Mouse (Mus musculus) liver, adult 2 months (tissue): Measurements from ENCODE around the gene Mei4. TPM values are rescaled to one million over a fixed set of nuclear protein-coding genes. Genes with fewer than 3 reads are reported as not detected.

Experiments used
- DNase-seq: peaks from one replicate; pipeline ENCODE4 v3.0.0-alpha.2; 2011; ENCODE audit warnings: low read depth, low spot score; ENCODE audit errors: extremely low read depth
- H3K27ac ChIP-seq: fragments of 200-500 bp; replicated peaks from 2 replicates; pipeline ENCODE4 v1.5.1; 2012; ENCODE audit warnings: low read depth, mild to moderate bottlenecking, control low read depth, inconsistent platforms, low read length; ENCODE audit not compliant: insufficient read depth
- H3K27me3 ChIP-seq: fragments of 200-500 bp; 2 replicates; pipeline ENCODE4 v1.6.1; 2012; ENCODE audit warnings: mild to moderate bottlenecking, moderate library complexity, low read length, inconsistent platforms; ENCODE audit not compliant: control insufficient read depth, insufficient read depth
- H3K36me3 ChIP-seq: fragments of 200-500 bp; 2 replicates; pipeline ENCODE4 v1.6.1; 2012; ENCODE audit warnings: low read length, inconsistent platforms; ENCODE audit not compliant: control insufficient read depth, insufficient read depth
- H3K4me1 ChIP-seq: fragments of 200-500 bp; 2 replicates; pipeline ENCODE4 v1.6.1; 2011; ENCODE audit warnings: low read length; ENCODE audit not compliant: control insufficient read depth, insufficient read depth
- H3K4me3 ChIP-seq: fragments of 200-500 bp; 2 replicates; pipeline ENCODE4 v1.5.1; 2011; ENCODE audit warnings: low read depth, mild to moderate bottlenecking, control low read depth, low read length, moderate library complexity; ENCODE audit not compliant: insufficient read depth
- H3K79me2 ChIP-seq: fragments of 200-500 bp; 2 replicates; pipeline ENCODE4 v1.6.1; 2012; ENCODE audit warnings: inconsistent platforms, mild to moderate bottlenecking, low read length, moderate library complexity; ENCODE audit not compliant: control insufficient read depth, insufficient read depth
- H3K9ac ChIP-seq: fragments of 200-500 bp; 2 replicates; pipeline ENCODE4 v1.6.1; 2012; ENCODE audit warnings: low read depth, mild to moderate bottlenecking, control low read depth, inconsistent platforms, low read length
- CTCF ChIP-seq: fragments of 200-500 bp; IDR thresholded peaks from 2 replicates; pipeline ENCODE4 v1.5.1; 2011; ENCODE audit warnings: low read depth, low read length, control low read depth
- POLR2A ChIP-seq: fragments of 200-500 bp; IDR thresholded peaks from 2 replicates; pipeline ENCODE4 v1.6.1; 2011; ENCODE audit warnings: low read length, control low read depth; ENCODE audit not compliant: insufficient read depth; ENCODE audit errors: extremely low read depth
- WGBS: fragments of 180-500 bp; shearing (Covaris S2); methylation state at CpG from one replicate; pipeline ENCODE4 v1.1.7; 2018; 5-methylcytosine and 5-hydroxymethylcytosine counted together
- polyA plus RNA-seq: library from polyadenylated mRNA; depleted of rRNA; stranded (reverse); fragments of >200 nt; gene quantifications from 2 replicates; pipeline ENCODE4 v1.2.3, GENCODE M21; 2012
- total RNA-seq: library from RNA; depleted of rRNA; stranded (reverse); fragments of >200 nt; gene quantifications from 2 replicates; pipeline ENCODE4 v1.2.3, GENCODE M21; 2014

The Mei4 gene
- total and polyA plus RNA-seq, 2 experiments, result not detected

GRCm38 (mm10) chr9:81957842-81958241 lies 94.4 kb downstream of the Mei4 start:
- H3K79me2 ChIP-seq, result no peaks in the 10 kb centered on the region
- H3K27ac ChIP-seq, result no peak overlapping the region
- no peaks in the 10 kb centered on the region for H3K27me3 ChIP-seq
- no peak overlapping the region for H3K9ac ChIP-seq
- no peaks in the 10 kb centered on the region for H3K36me3 ChIP-seq
- no peak for DNase-seq
- no peak overlapping the region for H3K4me3 ChIP-seq
- WGBS, result 72% methylated on average over 2 of the region's 2 CpGs
- H3K4me1 ChIP-seq, result no peaks in the 10 kb centered on the region
- TF ChIP-seq CTCF, result no peak
- TF ChIP-seq POLR2A, result no peak

- H3K4me1 ChIP-seq, result no peaks in the 10 kb centered on the region
- H3K36me3 ChIP-seq, result no peaks in the 10 kb centered on the region
- H3K9ac ChIP-seq, result no peak overlapping the region
- TF ChIP-seq POLR2A, result no peak
- no peak for TF ChIP-seq CTCF
- H3K27me3 ChIP-seq, result no peaks in the 10 kb centered on the region
- no peak overlapping the region for H3K27ac ChIP-seq
- 80% methylated on average over 1 of the region's 1 CpGs for WGBS
- DNase-seq, result no peak
- no peaks in the 10 kb centered on the region for H3K79me2 ChIP-seq
- no peak overlapping the region for H3K4me3 ChIP-seq
These were observed 103.3 kb downstream of the Mei4 start for GRCm38 (mm10) chr9:81966765-81967164.

- Histone ChIP-seq H3K4me3 (no peak overlapping the region), H3K9ac (no peak overlapping the region), H3K27ac (no peak overlapping the region), H3K4me1 (no peaks in the 10 kb centered on the region), H3K36me3 (no peaks in the 10 kb centered on the region), H3K27me3 (no peaks in the 10 kb centered on the region), H3K79me2 (no peaks in the 10 kb centered on the region)
- DNase-seq, result no peak
- WGBS, result 46% methylated on average over 2 of the region's 2 CpGs
- TF ChIP-seq POLR2A (no peak), CTCF (no peak)
These were observed 105.5 kb downstream of the Mei4 start for GRCm38 (mm10) chr9:81968935-81969334.

GRCm38 (mm10) chr9:81982461-81982860 lies 119.0 kb downstream of the Mei4 start:
- no peak overlapping the region for H3K4me3 ChIP-seq
- H3K27me3 ChIP-seq, result no peaks in the 10 kb centered on the region
- H3K27ac ChIP-seq, result no peak overlapping the region
- no peaks in the 10 kb centered on the region for H3K79me2 ChIP-seq
- no peak overlapping the region for H3K9ac ChIP-seq
- no peak for DNase-seq
- no peak for TF ChIP-seq POLR2A
- no peak for TF ChIP-seq CTCF
- no peaks in the 10 kb centered on the region for H3K4me1 ChIP-seq
- no peaks in the 10 kb centered on the region for H3K36me3 ChIP-seq
- 78% methylated on average over 3 of the region's 3 CpGs for WGBS

- H3K27ac ChIP-seq, result no peak overlapping the region
- no peaks in the 10 kb centered on the region for H3K36me3 ChIP-seq
- WGBS, result 69% methylated on average over 3 of the region's 3 CpGs
- no peak overlapping the region for H3K4me3 ChIP-seq
- no peak for DNase-seq
- TF ChIP-seq POLR2A, result no peak
- no peak for TF ChIP-seq CTCF
- H3K79me2 ChIP-seq, result no peaks in the 10 kb centered on the region
- H3K4me1 ChIP-seq, result no peaks in the 10 kb centered on the region
- no peaks in the 10 kb centered on the region for H3K27me3 ChIP-seq
- H3K9ac ChIP-seq, result no peak overlapping the region
These were observed 149.5 kb downstream of the Mei4 start for GRCm38 (mm10) chr9:82012991-82013390.

- H3K4me1 ChIP-seq, result no peaks in the 10 kb centered on the region
- no peak overlapping the region for H3K27ac ChIP-seq
- H3K9ac ChIP-seq, result no peak overlapping the region
- no peak for DNase-seq
- H3K27me3 ChIP-seq, result no peaks in the 10 kb centered on the region
- no peaks in the 10 kb centered on the region for H3K36me3 ChIP-seq
- H3K79me2 ChIP-seq, result no peaks in the 10 kb centered on the region
- no peak for TF ChIP-seq CTCF
- TF ChIP-seq POLR2A, result no peak
- no peak overlapping the region for H3K4me3 ChIP-seq
- WGBS, result 89% methylated on average over 1 of the region's 1 CpGs
These were observed 179.1 kb downstream of the Mei4 start for GRCm38 (mm10) chr9:82042515-82043056.
